Mouse (Mus musculus) hindbrain, postnatal 0 days (tissue): Measurements from ENCODE around the gene Alg12. TPM values are rescaled to one million over a fixed set of nuclear protein-coding genes. Genes with fewer than 3 reads are reported as not detected.
"Not testable (repeated sequence)": the region's sequence is repeated elsewhere in the genome, so short reads cannot be mapped to it uniquely, and the experiment has no call there.

Experiments
- ATAC-seq: fragments of 200-750 bp; cut with Nextera tagmentation; 2 replicates; pipeline ENCODE4 v1.8.0; 2017; ENCODE audit warnings: mild to moderate bottlenecking, moderate TSS enrichment, moderate library complexity
- DNase-seq: peaks from one replicate; pipeline ENCODE4 v3.0.0-alpha.2; 2015; ENCODE audit warnings: low spot score
- H3K27ac ChIP-seq: fragments of 300-500 bp; sonication (generic); 2 replicates; pipeline ENCODE4 v1.5.1; 2014; ENCODE audit warnings: mild to moderate bottlenecking
- H3K27me3 ChIP-seq: fragments of 300-500 bp; sonication (generic); 2 replicates; pipeline ENCODE4 v1.6.1; 2014; ENCODE audit warnings: low read length, mixed read lengths; ENCODE audit not compliant: insufficient read depth
- H3K36me3 ChIP-seq: fragments of 300-500 bp; sonication (generic); 2 replicates; pipeline ENCODE4 v1.6.1; 2014; ENCODE audit warnings: low read length, mixed read lengths; ENCODE audit not compliant: insufficient read depth
- H3K4me1 ChIP-seq: fragments of 300-500 bp; sonication (generic); 2 replicates; pipeline ENCODE4 v1.6.1; 2014; ENCODE audit warnings: antibody characterized with exemption, low read length, mixed read lengths; ENCODE audit not compliant: insufficient read depth
- H3K4me2 ChIP-seq: fragments of 300-500 bp; sonication (generic); 2 replicates; pipeline ENCODE4 v1.6.1; 2014; ENCODE audit warnings: low read depth, mild to moderate bottlenecking, low read length, moderate library complexity, mixed read lengths
- H3K4me3 ChIP-seq: fragments of 300-500 bp; sonication (generic); 2 replicates; pipeline ENCODE4 v1.5.1; 2014; ENCODE audit warnings: low read length
- H3K9ac ChIP-seq: fragments of 300-500 bp; sonication (generic); replicated peaks from 2 replicates; pipeline ENCODE4 v1.6.1; 2014; ENCODE audit warnings: mild to moderate bottlenecking, low read length, moderate library complexity, mixed read lengths
- H3K9me3 ChIP-seq: fragments of 300-500 bp; sonication (generic); 2 replicates; pipeline ENCODE4 v1.6.1; 2016; ENCODE audit warnings: low read length, mixed read lengths
- CTCF ChIP-seq: IDR thresholded peaks from 2 replicates; pipeline ENCODE4 v1.5.1; 2016; ENCODE audit warnings: antibody characterized with exemption, control low read depth, low read depth
- WGBS: fragments of 180-500 bp; shearing (Covaris S2); extraction: QIAGEN DNeasy Blood & Tissue Kit; methylation state at CpG from one replicate; pipeline ENCODE4 v1.1.7; 2014; 5-methylcytosine and 5-hydroxymethylcytosine counted together
- polyA plus RNA-seq: library from polyadenylated mRNA; unstranded; fragments of >200 nt; fragmentation: Nextera tagmentation; extraction: Ambion mirVana; gene quantifications from 2 replicates; pipeline ENCODE4 v1.2.1, GENCODE M21; 2015
- total RNA-seq: library from RNA; depleted of rRNA; stranded (reverse); fragments of >200 nt; gene quantifications from 2 replicates; pipeline ENCODE4 v1.2.3, GENCODE M21; 2014; rRNA removed

The Alg12 gene
- total and polyA plus RNA-seq, 2 experiments from 2014 or later: 7.2 to 12.7 TPM

- Histone ChIP-seq H3K4me1 (no peaks in the 10 kb centered on the region), H3K4me2 (no peak overlapping the region), H3K4me3 (no peak overlapping the region), H3K9ac (no peak overlapping the region), H3K27ac (no peak overlapping the region), H3K27me3 (no peaks in the 10 kb centered on the region), H3K36me3 (peaks cover 6% of the 10 kb centered on the region; the same call in 1 of the 2 replicates), H3K9me3 (no peaks in the 10 kb centered on the region)
- no peak for ATAC-seq
- 95% methylated on average over 1 of the region's 1 CpGs for WGBS
- DNase-seq: no peak
- no peak for TF ChIP-seq CTCF
Measured at GRCm38 (mm10) chr15:88768537-88768936, 50.6 kb downstream of the Alg12 start.

GRCm38 (mm10) chr15:88766139-88766538 lies 53.0 kb downstream of the Alg12 start:
- 98% methylated on average over 2 of the region's 2 CpGs for WGBS
- not testable (repeated sequence) for H3K4me1 ChIP-seq, DNase-seq, H3K27ac ChIP-seq, H3K9ac ChIP-seq, H3K9me3 ChIP-seq, H3K36me3 ChIP-seq, H3K4me3 ChIP-seq, ATAC-seq, H3K4me2 ChIP-seq, H3K27me3 ChIP-seq

GRCm38 (mm10) chr15:88761551-88761950 lies 57.6 kb downstream of the Alg12 start:
- Histone ChIP-seq H3K27me3 (no peaks in the 10 kb centered on the region), H3K4me2 (no peak overlapping the region), H3K36me3 (peaks cover 15% of the 10 kb centered on the region; the same call in 1 of the 2 replicates), H3K9me3 (no peaks in the 10 kb centered on the region), H3K4me3 (no peak overlapping the region), H3K4me1 (no peaks in the 10 kb centered on the region), H3K9ac (no peak overlapping the region), H3K27ac (no peak overlapping the region)
- no peak for DNase-seq
- ATAC-seq: no peak
- WGBS: 96% methylated on average over 4 of the region's 4 CpGs
- no peak for TF ChIP-seq CTCF

- WGBS: 94% methylated on average over 3 of the region's 3 CpGs
- TF ChIP-seq CTCF: no peak
- Histone ChIP-seq H3K36me3 (peaks cover 15% of the 10 kb centered on the region; the same call in 1 of the 2 replicates), H3K9me3 (no peaks in the 10 kb centered on the region), H3K4me2 (no peak overlapping the region), H3K4me3 (no peak overlapping the region), H3K27ac (no peak overlapping the region), H3K27me3 (no peaks in the 10 kb centered on the region), H3K9ac (no peak overlapping the region), H3K4me1 (peaks cover 3% of the 10 kb centered on the region; the same call in 1 of the 2 replicates)
- DNase-seq (no peak), ATAC-seq (no peak)
Measured at GRCm38 (mm10) chr15:88758061-88758460, 61.1 kb downstream of the Alg12 start.

- Histone ChIP-seq H3K4me3 (no peak overlapping the region), H3K9ac (no peak overlapping the region), H3K9me3 (no peaks in the 10 kb centered on the region), H3K4me1 (peaks cover 8% of the 10 kb centered on the region; the same call in 1 of the 2 replicates), H3K36me3 (peaks cover 11% of the 10 kb centered on the region; the same call in 1 of the 2 replicates), H3K27me3 (no peaks in the 10 kb centered on the region), H3K4me2 (no peak overlapping the region), H3K27ac (no peak overlapping the region)
- no peak for DNase-seq
- ATAC-seq: no peak
- TF ChIP-seq CTCF: no peak
- WGBS: 98% methylated on average over 18 of the region's 18 CpGs
Measured at GRCm38 (mm10) chr15:88755761-88756160, 63.4 kb downstream of the Alg12 start.

Other genes starting within 250 kb of the Alg12 start
- not detected in 2 replicates for gene Zdhhc25, start 219.0 kb downstream of the Alg12 start, total RNA-seq
- gene Zdhhc25, start 219.0 kb downstream of the Alg12 start, polyA plus RNA-seq: not detected in 2 replicates
- 43.5 and 45.2 TPM in 2 replicates for gene Brd1, start 85.1 kb downstream of the Alg12 start, total RNA-seq
- 12.4 and 13.1 TPM in 2 replicates for gene Brd1, start 85.1 kb downstream of the Alg12 start, polyA plus RNA-seq
- gene Zbed4, start 67.7 kb downstream of the Alg12 start, total RNA-seq: 18.6 and 18.8 TPM in 2 replicates
- 4.8 and 5.4 TPM in 2 replicates for gene Zbed4, start 67.7 kb downstream of the Alg12 start, polyA plus RNA-seq
- 15.9 and 18.9 TPM in 2 replicates for gene Creld2, start 328 bp upstream of the Alg12 start, total RNA-seq
- 38.9 and 40.1 TPM in 2 replicates for gene Creld2, start 328 bp upstream of the Alg12 start, polyA plus RNA-seq
- 98.0 and 104 TPM in 2 replicates for gene Pim3, start 42.9 kb upstream of the Alg12 start, total RNA-seq
- 69.8 TPM in 2 replicates for gene Pim3, start 42.9 kb upstream of the Alg12 start, polyA plus RNA-seq
- gene Ttll8, start 135.1 kb upstream of the Alg12 start, total RNA-seq: 0.11 and 0.16 TPM in 2 replicates
- gene Ttll8, start 135.1 kb upstream of the Alg12 start, polyA plus RNA-seq: 0.14 and 0.45 TPM in 2 replicates
- gene Mlc1, start 159.7 kb upstream of the Alg12 start, total RNA-seq: 106 and 111 TPM in 2 replicates
- gene Mlc1, start 159.7 kb upstream of the Alg12 start, polyA plus RNA-seq: 72.5 and 88.3 TPM in 2 replicates
- not detected in 2 replicates for gene Mov10l1, start 163.6 kb upstream of the Alg12 start, total RNA-seq
- not detected in 2 replicates for gene Mov10l1, start 163.6 kb upstream of the Alg12 start, polyA plus RNA-seq
- gene Panx2, start 240.4 kb upstream of the Alg12 start, total RNA-seq: 17.9 and 26.5 TPM in 2 replicates
- gene Panx2, start 240.4 kb upstream of the Alg12 start, polyA plus RNA-seq: 8.3 and 9.9 TPM in 2 replicates